9 mouse cellular contexts compared by ENCODE assay signal in the genomic region with DNA sequence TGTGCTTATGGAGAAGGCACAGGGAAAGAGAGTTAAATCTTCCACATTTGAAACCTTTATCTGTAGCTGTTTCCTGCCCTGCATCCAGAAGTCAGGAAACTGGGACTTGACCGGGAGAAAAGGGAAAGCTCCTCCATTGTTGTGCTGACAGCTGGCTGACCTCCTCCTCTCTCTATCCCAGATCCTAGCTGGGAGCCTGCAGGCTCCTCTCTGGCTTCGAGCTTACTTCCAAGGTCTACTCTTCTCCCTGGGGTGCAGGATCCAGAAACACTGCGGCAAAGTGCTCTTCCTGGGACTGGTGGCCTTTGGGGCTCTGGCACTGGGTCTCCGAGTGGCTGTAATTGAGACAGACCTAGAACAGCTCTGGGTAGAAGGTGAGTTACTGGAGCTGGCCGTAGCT. TPM values are rescaled to one million over a fixed set of nuclear protein-coding genes. Genes with fewer than 3 reads are reported as not detected.
DNase-seq lines count a peak whose midpoint lies in the region; ATAC-seq and TF ChIP-seq lines count a peak whose summit lies in the region.
"Had no signal": no experiment of that assay in that cellular context is flagged by ENCODE, and none has a peak within 500 bp of the region (broad histone marks: within the 10 kb centered on the region; RNA-seq: fewer than 3 reads in every experiment).

No protein-coding gene starts in this region.

- no peaks in the 10 kb centered on the region for H3K27me3 ChIP-seq in lung, embryonic 15.5 days
- no peaks in the 10 kb centered on the region for H3K27me3 ChIP-seq in heart, embryonic 12.5 days (replicated peaks)
- no peaks in the 10 kb centered on the region for H3K27me3 ChIP-seq in limb, embryonic 14.5 days (ENCODE audit: control insufficient read depth, insufficient read depth, low read length)
- no peaks in the 10 kb centered on the region for H3K27me3 ChIP-seq in stomach, embryonic 15.5 days (replicated peaks)

- H3K27ac ChIP-seq in lung, embryonic 15.5 days: peak overlapping the region; percentile 55
- peak overlapping the region; percentile 80 for H3K27ac ChIP-seq in heart, embryonic 12.5 days (ENCODE audit: poor library complexity, severe bottlenecking)
- H3K27ac ChIP-seq in limb, embryonic 14.5 days (replicated peaks; ENCODE audit: low read depth, low read length): no peak overlapping the region
- peak overlapping the region; percentile 74 for H3K27ac ChIP-seq in stomach, embryonic 15.5 days

- ATAC-seq in lung, embryonic 15.5 days (ENCODE audit: borderline replicate concordance, extremely low read depth, low FRiP score, low TSS enrichment): no peak
- ATAC-seq in heart, embryonic 12.5 days (ENCODE audit: insufficient number of reproducible peaks, low FRiP score): peak; percentile 40; the same call in 1 of the 2 replicates
- no peak for ATAC-seq in limb, embryonic 14.5 days (ENCODE audit: low FRiP score, low read depth)
- no peak for ATAC-seq in stomach, embryonic 15.5 days (ENCODE audit: insufficient read depth, low FRiP score, low read depth)

- WGBS in lung, embryonic 15.5 days: 8% methylated on average over 5 of the region's 5 CpGs
- 19% methylated on average over 5 of the region's 5 CpGs for WGBS in heart, embryonic 12.5 days
- WGBS in limb, embryonic 14.5 days: 14% methylated on average over 5 of the region's 5 CpGs
- 9% methylated on average over 5 of the region's 5 CpGs for whole genome bisulfite sequencing in stomach, embryonic 15.5 days

- H3K9me3 ChIP-seq in lung, embryonic 15.5 days: no peaks in the 10 kb centered on the region
- H3K9me3 ChIP-seq in heart, embryonic 12.5 days (replicated peaks): no peaks in the 10 kb centered on the region
- H3K9me3 ChIP-seq in limb, embryonic 14.5 days (ENCODE audit: control insufficient read depth, low read length): no peaks in the 10 kb centered on the region
- no peaks in the 10 kb centered on the region for H3K9me3 ChIP-seq in stomach, embryonic 15.5 days

- peaks cover 39% of the 10 kb centered on the region for H3K4me1 ChIP-seq in lung, embryonic 15.5 days
- H3K4me1 ChIP-seq in heart, embryonic 12.5 days (replicated peaks): peaks cover 21% of the 10 kb centered on the region
- peaks cover 29% of the 10 kb centered on the region for H3K4me1 ChIP-seq in limb, embryonic 14.5 days (ENCODE audit: control insufficient read depth, insufficient read depth, low read length)
- H3K4me1 ChIP-seq in stomach, embryonic 15.5 days: peaks cover 17% of the 10 kb centered on the region; the same call in 1 of the 2 replicates

- no peak for TF ChIP-seq POLR2A in limb, embryonic 14.5 days (IDR thresholded peaks at IDR 0.05; ENCODE audit: borderline replicate concordance, extremely low read depth, insufficient read depth, insufficient read length)

- DNase-seq in lung, postnatal 36 days: no peak
- DNase-seq in limb, embryonic 14.5 days (ENCODE audit: low spot score): no peak
- no peak for DNase-seq in yolk sac, embryonic 10.5 days (ENCODE audit: low spot score)
- DNase-seq in layer of hippocampus, adult 18-20 months (ENCODE audit: low spot score in 2 of 2): no peak
- DNase-seq in testis, postnatal 10 days (ENCODE audit: low spot score): no peak

- H3K36me3 ChIP-seq in lung, embryonic 15.5 days: 0 out of 2 replicates have a peak, but pooled peaks cover 3% of the 10 kb centered on the region
- no peaks in the 10 kb centered on the region for H3K36me3 ChIP-seq in heart, embryonic 12.5 days
- H3K36me3 ChIP-seq in limb, embryonic 14.5 days (ENCODE audit: control insufficient read depth, insufficient read depth, low read length): no peaks in the 10 kb centered on the region
- no peaks in the 10 kb centered on the region for H3K36me3 ChIP-seq in stomach, embryonic 15.5 days

- H3K9ac ChIP-seq in lung, embryonic 15.5 days: peak overlapping the region; percentile 42
- peak overlapping the region; percentile 66 for H3K9ac ChIP-seq in heart, embryonic 12.5 days
- H3K9ac ChIP-seq in limb, embryonic 14.5 days (ENCODE audit: low read depth, low read length, severe bottlenecking): peak overlapping the region; percentile 58
- peak overlapping the region; percentile 36; the same call in 1 of the 2 replicates for H3K9ac ChIP-seq in stomach, embryonic 15.5 days

- H3K4me3 ChIP-seq in lung, embryonic 15.5 days: peak overlapping the region; percentile 58
- H3K4me3 ChIP-seq in heart, embryonic 12.5 days: peak overlapping the region; percentile 61
- peak overlapping the region; percentile 66 for H3K4me3 ChIP-seq in limb, embryonic 14.5 days (replicated peaks; ENCODE audit: low read length)
- H3K4me3 ChIP-seq in stomach, embryonic 15.5 days (replicated peaks): peak overlapping the region; percentile 62

- peak overlapping the region; percentile 93 for H3K4me2 ChIP-seq in lung, embryonic 15.5 days
- H3K4me2 ChIP-seq in heart, embryonic 12.5 days: peak overlapping the region; percentile 95
- H3K4me2 ChIP-seq in limb, embryonic 14.5 days (replicated peaks; ENCODE audit: low read depth, low read length, severe bottlenecking): peak overlapping the region; percentile 77
- H3K4me2 ChIP-seq in stomach, embryonic 15.5 days: peak overlapping the region; percentile 96

RNA-seq across cellular contexts. Expression of a gene that starts 0.8 kb away (rescaled TPM):
- polyA plus RNA-seq in lung, embryonic 15.5 days (2015; fragmentation: Nextera tagmentation; extraction: Ambion mirVana): 7.1 and 7.9 TPM in 2 replicates
- polyA plus RNA-seq in heart, embryonic 12.5 days (2016; fragmentation: Nextera tagmentation; extraction: Ambion mirVana): 2.6 and 2.7 TPM in 2 replicates
- 24.0 and 37.5 TPM in 2 replicates for polyA plus RNA-seq in limb, embryonic 14.5 days (2012; rRNA removed)
- 11.2 and 11.4 TPM in 2 replicates for polyA plus RNA-seq in limb, embryonic 14.5 days (2014; fragmentation: Nextera tagmentation; extraction: Ambion mirVana)
- polyA plus RNA-seq in stomach, embryonic 15.5 days (2015; fragmentation: Nextera tagmentation; extraction: Ambion mirVana): 6.5 and 7.0 TPM in 2 replicates
- 1 to 10 TPM; 1.6 to 1.8 TPM for total RNA-seq in layer of hippocampus, adult 18-20 months (2021)
- total RNA-seq: hematopoietic stem cell, adult 5-6 weeks had no signal

RNA-seq across cellular contexts. Expression of a gene that starts 28.9 kb away (rescaled TPM):
- 5.9 and 6.8 TPM in 2 replicates for polyA plus RNA-seq in lung, embryonic 15.5 days (2015; fragmentation: Nextera tagmentation; extraction: Ambion mirVana)
- 3.3 and 3.5 TPM in 2 replicates for polyA plus RNA-seq in heart, embryonic 12.5 days (2016; fragmentation: Nextera tagmentation; extraction: Ambion mirVana)
- 16.0 and 23.0 TPM in 2 replicates for polyA plus RNA-seq in limb, embryonic 14.5 days (2012; rRNA removed)
- polyA plus RNA-seq in limb, embryonic 14.5 days (2014; fragmentation: Nextera tagmentation; extraction: Ambion mirVana): 5.0 and 6.2 TPM in 2 replicates
- polyA plus RNA-seq in stomach, embryonic 15.5 days (2015; fragmentation: Nextera tagmentation; extraction: Ambion mirVana): 6.7 and 7.6 TPM in 2 replicates
- 10 to 100 TPM; 13.9 to 16.9 TPM for total RNA-seq in layer of hippocampus, adult 18-20 months (2021)

RNA-seq across cellular contexts. Expression of a gene that starts 29.9 kb away (rescaled TPM):
- 0.50 and 1.0 TPM in 2 replicates for polyA plus RNA-seq in lung, embryonic 15.5 days (2015; fragmentation: Nextera tagmentation; extraction: Ambion mirVana)
- not detected in 2 replicates for polyA plus RNA-seq in heart, embryonic 12.5 days (2016; fragmentation: Nextera tagmentation; extraction: Ambion mirVana)
- 0.10 and 0.14 TPM in 2 replicates for polyA plus RNA-seq in limb, embryonic 14.5 days (2012; rRNA removed)
- polyA plus RNA-seq in limb, embryonic 14.5 days (2014; fragmentation: Nextera tagmentation; extraction: Ambion mirVana): not detected in 2 replicates
- polyA plus RNA-seq in stomach, embryonic 15.5 days (2015; fragmentation: Nextera tagmentation; extraction: Ambion mirVana): 0.24 TPM in 1 of 2 replicates, not detected in the other
- 1 to 10 TPM in 1 of 2 experiments, under 1 TPM in 1; 0.46 to 1.1 TPM for total RNA-seq in layer of hippocampus, adult 18-20 months (2021)
- total RNA-seq: hematopoietic stem cell, adult 5-6 weeks had no signal

RNA-seq across cellular contexts. Expression of a gene that starts 37.1 kb away (rescaled TPM):
- polyA plus RNA-seq in lung, embryonic 15.5 days (2015; fragmentation: Nextera tagmentation; extraction: Ambion mirVana): 3.1 and 4.1 TPM in 2 replicates
- polyA plus RNA-seq in heart, embryonic 12.5 days (2016; fragmentation: Nextera tagmentation; extraction: Ambion mirVana): 2.6 TPM in 2 replicates
- polyA plus RNA-seq in limb, embryonic 14.5 days (2012; rRNA removed): 7.3 and 8.9 TPM in 2 replicates
- 4.7 and 5.8 TPM in 2 replicates for polyA plus RNA-seq in limb, embryonic 14.5 days (2014; fragmentation: Nextera tagmentation; extraction: Ambion mirVana)
- 3.8 and 4.7 TPM in 2 replicates for polyA plus RNA-seq in stomach, embryonic 15.5 days (2015; fragmentation: Nextera tagmentation; extraction: Ambion mirVana)
- 1 to 10 TPM; 8.7 to 9.2 TPM for total RNA-seq in layer of hippocampus, adult 18-20 months (2021)

RNA-seq across cellular contexts. Expression of a gene that starts 59.4 kb away (rescaled TPM):
- 923 and 933 TPM in 2 replicates for polyA plus RNA-seq in lung, embryonic 15.5 days (2015; fragmentation: Nextera tagmentation; extraction: Ambion mirVana)
- polyA plus RNA-seq in heart, embryonic 12.5 days (2016; fragmentation: Nextera tagmentation; extraction: Ambion mirVana): 612 and 621 TPM in 2 replicates
- polyA plus RNA-seq in limb, embryonic 14.5 days (2012; rRNA removed): 1,144 and 1,706 TPM in 2 replicates
- 1,276 and 1,329 TPM in 2 replicates for polyA plus RNA-seq in limb, embryonic 14.5 days (2014; fragmentation: Nextera tagmentation; extraction: Ambion mirVana)
- 968 and 983 TPM in 2 replicates for polyA plus RNA-seq in stomach, embryonic 15.5 days (2015; fragmentation: Nextera tagmentation; extraction: Ambion mirVana)
- 100 to 1,000 TPM; 576 to 601 TPM for total RNA-seq in layer of hippocampus, adult 18-20 months (2021)
